Mouse (Mus musculus): ENCODE data around the gene Ckap5.
"Not testable (repeated sequence)": the region's sequence is repeated elsewhere in the genome, so short reads cannot be mapped to it uniquely, and the experiment has no call there.

The Ckap5 gene

DNA sequence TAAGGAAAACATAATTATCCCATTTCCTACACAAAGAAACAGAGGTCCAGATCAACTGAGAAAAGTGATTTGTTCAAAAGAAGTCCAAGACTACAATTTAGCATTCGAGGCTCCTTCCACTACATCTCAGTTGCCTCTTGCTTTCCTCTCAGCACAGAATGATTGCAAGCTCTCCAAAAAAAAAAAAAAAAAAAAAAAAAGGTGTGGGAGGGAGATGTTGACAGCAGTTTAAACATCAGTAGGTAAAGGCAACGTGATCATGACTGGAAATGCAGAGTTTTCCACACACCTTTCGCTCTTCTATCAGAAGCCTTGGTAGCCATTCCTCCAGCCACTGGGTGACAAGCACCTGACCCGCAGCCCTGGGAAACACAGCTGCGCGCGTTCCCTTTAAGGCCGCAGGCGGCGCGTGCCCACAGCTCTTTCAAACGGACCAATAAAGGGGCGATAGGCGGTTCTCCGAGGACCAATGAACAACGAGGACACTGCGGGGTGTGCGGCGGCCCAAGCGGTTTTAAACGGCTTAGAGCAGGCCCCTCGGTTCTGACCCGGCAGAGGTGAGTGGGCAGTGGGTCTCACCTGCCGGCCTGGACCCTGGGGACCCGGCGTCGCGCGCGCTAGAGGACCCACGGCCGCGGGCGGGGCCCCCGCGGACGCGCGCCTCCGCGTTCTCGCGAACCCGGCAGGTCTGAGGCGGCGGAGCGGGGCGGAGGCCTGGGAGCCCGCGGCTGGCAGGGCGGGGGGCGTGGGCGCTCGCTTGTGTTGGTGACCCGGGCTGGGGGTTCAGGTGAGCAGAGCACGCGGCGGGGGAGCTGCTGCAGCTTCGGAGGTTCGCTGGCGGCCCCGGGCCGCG, at the start of gene Ckap5:
Gene Ckap5, plus strand, starts transcription at position 469 of the 853 bp plus-strand sequence.
- peak; percentile 89 to 91 for DNase-seq (ENCODE audit: low spot score in 2 of 2)

DNA sequence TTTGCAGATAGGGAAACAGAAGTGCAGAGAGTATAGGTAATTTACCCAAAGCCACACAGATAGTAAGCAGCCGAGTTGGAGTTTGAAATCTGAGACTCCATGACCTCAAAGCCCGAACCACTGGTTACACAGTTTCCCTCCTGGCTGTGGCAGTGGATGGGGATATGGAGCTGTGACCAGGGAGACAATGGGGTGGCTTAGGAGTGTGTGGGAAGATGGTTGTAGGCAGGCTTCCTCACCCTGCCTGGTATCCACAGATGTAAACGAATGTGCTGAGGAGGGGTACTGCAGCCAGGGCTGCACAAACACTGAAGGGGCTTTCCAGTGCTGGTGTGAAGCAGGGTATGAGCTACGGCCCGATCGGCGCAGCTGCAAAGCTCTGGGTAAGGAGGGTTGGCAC, 49.7 kb upstream of the Ckap5 start:
- DNase-seq (ENCODE audit: low spot score in 2 of 2): no peak

- no peak for DNase-seq (ENCODE audit: low spot score in 2 of 2)
Observed at GRCm38 (mm10) chr2:91480399-91480801, 46.2 kb upstream of the Ckap5 start.

- DNase-seq (ENCODE audit: low spot score in 2 of 2): peak in 1 of 2 experiments; percentile 25
Observed at GRCm38 (mm10) chr2:91480805-91481514, 45.6 kb upstream of the Ckap5 start.

DNA sequence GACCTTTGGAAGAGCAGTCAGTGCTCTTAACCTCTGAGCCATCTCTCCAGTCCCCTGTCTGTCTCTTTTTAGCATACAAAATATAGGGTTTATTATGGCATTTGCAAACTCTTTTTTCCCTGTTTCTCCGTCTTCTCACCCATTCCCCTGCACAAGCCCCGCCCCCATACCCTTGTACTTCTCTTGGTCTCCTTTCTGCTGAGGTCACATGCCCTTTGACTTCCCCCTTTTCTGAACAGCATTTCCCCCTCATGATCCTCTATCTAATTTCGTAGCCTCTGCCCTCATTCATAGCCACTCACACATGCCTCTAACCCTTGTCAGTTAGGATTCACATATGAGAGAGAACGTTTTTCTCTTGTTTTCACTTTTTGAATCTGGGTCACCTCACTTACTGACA, 41.9 kb upstream of the Ckap5 start:
- DNase-seq (ENCODE audit: low spot score in 2 of 2): peak in 1 of 2 experiments; percentile 40

DNA sequence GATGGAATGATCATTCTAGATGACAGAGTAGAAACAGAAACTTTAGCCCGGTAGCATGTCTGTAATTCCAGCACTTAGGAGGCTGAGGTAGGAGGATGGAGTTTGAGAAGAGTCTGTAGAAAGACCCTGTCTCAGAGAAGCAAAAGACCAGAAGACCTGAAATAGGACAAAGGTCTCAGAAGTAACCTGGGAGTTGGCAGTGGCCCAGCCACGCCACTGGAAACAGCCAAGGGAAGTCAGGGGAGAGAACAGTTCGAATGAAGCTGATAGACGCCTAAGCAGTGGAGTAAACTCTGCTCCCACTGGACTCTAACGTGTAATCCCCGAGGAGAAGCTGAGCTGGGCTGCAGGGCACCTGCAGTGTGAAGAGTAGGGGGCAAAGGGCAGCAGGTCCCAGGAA, 41.3 kb upstream of the Ckap5 start:
- no peak for DNase-seq (ENCODE audit: low spot score in 2 of 2)

DNA sequence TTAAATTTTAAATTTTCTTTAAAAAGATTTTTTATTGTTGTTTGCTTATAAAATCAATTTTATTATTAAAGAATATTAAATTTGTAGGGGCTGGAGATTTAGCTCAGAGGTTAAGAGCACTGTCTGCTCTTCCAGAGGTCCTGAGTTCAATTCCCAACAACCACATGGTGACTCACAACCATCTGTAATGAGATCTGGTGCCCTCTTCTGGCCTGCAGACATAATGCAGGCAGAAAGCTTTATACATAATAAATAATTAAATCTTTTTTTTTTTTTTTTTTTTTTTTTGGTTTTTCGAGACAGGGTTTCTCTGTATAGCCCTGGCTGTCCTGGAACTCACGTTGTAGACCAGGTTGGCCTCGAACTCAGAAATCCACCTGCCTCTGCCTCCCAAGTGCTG, 39.3 kb upstream of the Ckap5 start:
- DNase-seq (ENCODE audit: low spot score in 2 of 2): not testable (repeated sequence)

GRCm38 (mm10) chr2:91492071-91492635, 34.4 kb upstream of the Ckap5 start:
- DNase-seq (ENCODE audit: low spot score in 2 of 2): no peak

GRCm38 (mm10) chr2:91493981-91494380, 32.6 kb upstream of the Ckap5 start:
- no peak for DNase-seq (ENCODE audit: low spot score in 2 of 2)

- DNase-seq (ENCODE audit: low spot score in 2 of 2): peak in 1 of 2 experiments; percentile 25
Observed at GRCm38 (mm10) chr2:91498093-91498719, 28.4 kb upstream of the Ckap5 start.

GRCm38 (mm10) chr2:91508076-91508475, 18.5 kb upstream of the Ckap5 start:
- DNase-seq (ENCODE audit: low spot score in 2 of 2): no peak

GRCm38 (mm10) chr2:91517186-91517585, 9.4 kb upstream of the Ckap5 start:
- DNase-seq (ENCODE audit: low spot score in 2 of 2): no peak

DNA sequence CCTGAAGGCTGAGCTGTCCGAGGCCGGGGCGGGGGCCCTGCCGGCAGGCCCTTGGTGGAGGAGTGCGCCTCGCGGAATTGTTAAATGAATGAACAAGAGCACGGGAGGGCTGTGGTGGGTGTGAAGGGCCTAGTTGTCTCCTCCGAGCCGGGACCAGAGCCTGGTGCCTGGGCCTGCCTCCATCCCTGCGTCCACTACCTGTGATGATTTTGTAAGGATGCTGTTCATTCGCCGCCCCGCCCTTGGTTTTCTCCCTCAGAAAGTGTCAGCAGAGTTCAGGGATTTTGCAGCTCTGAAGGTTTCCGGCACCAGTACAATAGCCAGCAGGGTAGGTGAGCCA, 555 bp downstream of the Ckap5 start:
- peak; percentile 6 to 20 for DNase-seq (ENCODE audit: low spot score in 2 of 2)

DNA sequence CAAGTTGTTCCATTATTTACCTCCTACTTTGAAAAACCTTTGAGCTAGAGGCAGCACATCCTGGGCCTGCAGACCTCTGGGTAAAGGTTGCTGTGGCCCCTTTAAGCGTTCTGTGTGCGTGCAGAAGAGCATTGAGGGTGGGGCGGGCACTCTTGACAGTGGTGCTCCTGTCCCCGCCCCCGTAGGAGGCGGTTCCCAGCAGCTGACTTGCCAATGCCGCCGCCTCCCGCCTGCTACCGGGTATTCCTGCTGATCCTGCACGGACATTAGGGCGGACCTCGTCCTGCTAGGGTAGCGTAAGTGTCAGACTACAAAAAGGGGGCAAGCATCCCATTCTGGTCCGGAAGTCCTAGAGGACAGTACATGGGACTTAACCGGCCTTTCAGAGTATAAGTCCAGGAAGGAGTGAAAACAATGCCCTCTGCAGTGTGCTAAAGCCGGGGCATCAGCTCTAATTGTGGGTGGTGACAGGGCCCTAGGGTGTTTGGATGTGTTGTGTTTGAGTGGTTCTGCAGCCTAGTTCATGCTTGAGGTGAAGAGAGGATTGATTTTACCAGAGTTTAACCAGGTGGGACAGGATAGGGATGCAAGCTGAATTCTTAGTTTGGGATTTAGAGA, 11.1 kb downstream of the Ckap5 start:
- DNase-seq (ENCODE audit: low spot score in 2 of 2): peak; percentile 85

DNA sequence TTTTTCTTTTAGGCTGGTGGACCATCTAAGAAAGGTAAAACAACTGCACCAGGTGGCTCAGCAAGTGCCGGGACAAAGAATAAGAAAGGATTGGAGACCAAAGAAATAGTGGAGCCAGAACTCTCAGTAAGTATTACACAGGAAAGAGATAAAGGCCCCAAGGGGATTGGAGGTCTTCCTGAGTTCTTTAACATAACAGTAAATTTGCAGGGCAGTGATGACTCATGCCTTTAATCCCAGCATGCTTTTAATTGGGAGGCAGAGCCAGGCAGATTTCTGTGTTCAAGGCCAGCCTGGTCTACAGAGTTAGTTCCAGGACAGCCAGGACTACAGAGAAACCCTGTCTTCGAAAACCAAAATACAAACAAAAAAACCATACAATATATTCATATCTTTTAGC, 41.6 kb downstream of the Ckap5 start:
- DNase-seq (ENCODE audit: low spot score in 2 of 2): no peak

GRCm38 (mm10) chr2:91580894-91581293, 54.3 kb downstream of the Ckap5 start:
- DNase-seq (ENCODE audit: low spot score in 2 of 2): no peak

DNA sequence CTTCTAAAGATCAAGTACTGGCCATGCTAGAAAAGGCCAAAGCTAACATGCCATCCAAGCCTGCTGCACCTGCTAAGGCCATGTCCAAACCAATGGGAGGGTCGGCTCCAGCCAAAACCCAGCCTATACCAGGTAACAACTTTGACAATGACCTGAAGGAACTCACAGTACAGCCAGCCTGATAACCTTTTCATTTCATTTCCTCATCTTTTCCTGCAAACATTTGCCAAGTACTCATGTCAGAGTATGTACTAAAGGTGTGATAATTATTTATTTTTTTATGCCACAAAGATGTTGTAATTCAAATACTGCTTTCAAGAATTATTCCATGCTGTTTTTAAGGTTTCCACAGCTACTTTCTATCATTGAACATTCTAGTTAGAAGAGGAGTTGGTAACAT, 59.7 kb downstream of the Ckap5 start:
- no peak for DNase-seq (ENCODE audit: low spot score in 2 of 2)

DNA sequence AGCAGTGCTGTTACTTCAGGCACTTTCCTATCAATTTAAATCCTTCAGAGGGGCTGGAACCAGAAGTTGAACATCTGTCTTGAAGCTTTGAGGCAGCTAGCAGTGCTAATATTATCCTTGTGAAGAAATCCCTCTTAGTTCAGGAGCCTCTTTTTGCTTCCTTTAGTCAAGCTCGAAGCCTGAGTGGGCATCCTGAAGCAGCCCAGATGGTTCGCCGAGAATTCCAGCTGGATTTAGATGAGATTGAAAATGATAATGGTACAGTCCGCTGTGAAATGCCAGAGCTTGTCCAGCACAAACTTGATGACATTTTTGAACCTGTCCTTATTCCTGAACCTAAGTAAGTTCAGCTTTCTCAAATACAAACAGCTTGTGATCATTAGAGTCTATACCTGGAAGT, 73.9 kb downstream of the Ckap5 start:
- DNase-seq (ENCODE audit: low spot score in 2 of 2): no peak

DNA sequence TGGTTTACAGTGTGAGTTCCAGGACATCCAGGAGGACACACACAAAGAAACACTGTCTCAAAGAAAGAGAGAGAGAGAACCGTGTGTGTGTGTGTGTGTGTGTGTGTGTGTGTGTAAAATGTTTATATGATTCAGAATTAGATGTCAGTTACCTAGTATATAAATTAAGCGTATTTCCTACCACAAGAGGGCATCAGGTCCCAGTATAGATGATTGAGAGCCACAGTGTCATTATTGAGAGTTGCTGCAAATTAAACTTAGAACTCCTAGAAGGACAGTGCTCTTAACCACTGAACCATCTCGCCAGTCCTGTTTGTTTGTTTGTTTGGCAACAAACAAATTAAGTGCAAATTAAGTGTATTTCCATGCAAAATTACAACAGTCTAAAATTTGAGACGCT, 75.8 kb downstream of the Ckap5 start:
- DNase-seq (ENCODE audit: low spot score in 2 of 2): no peak

DNA sequence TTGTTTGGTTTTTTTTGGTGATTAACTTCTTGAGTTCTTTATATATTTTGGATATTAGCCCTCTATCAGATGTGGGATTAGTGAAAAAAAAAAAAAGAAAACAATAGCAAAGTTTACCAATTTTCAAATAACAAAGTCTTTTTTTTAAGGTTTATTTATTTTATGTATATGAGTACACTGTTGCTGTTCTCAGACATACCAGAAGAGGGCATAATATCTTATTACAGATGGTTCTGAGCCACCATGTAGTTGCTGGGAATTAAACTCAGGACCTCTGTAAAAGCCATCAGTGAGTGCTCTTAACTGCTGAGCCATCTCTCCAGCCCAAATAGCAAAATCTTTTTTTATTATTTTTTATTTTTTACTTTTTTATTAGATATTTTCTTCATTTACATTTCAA, 82.8 kb downstream of the Ckap5 start:
- DNase-seq (ENCODE audit: low spot score in 2 of 2): not testable (repeated sequence)

- DNase-seq (ENCODE audit: low spot score in 2 of 2): no peak
Observed at GRCm38 (mm10) chr2:91622356-91622755, 95.8 kb downstream of the Ckap5 start.

DNA sequence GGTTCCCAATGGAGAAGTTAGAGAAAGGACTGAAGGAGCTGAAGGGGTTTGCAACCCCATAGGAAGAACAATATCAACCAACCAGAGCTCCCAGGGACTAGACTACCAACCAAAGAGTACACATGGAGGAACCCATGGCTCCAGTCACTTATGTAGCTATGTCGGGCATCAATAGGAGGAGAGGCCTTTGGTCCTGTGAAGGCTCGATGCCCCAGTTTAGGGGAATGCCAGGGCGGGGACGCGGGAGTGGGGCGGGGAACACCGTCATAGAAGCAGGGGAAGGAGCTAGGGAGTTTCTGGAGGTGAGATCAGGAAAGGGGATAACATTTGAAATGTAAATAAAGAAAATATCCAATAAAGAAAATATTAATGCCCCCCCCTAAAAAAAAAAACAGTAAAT, 96.8 kb downstream of the Ckap5 start:
- DNase-seq (ENCODE audit: low spot score in 2 of 2): not testable (repeated sequence)

All from spleen, postnatal 36 days (tissue).